Mouse (Mus musculus) CH12.LX (cell line): ENCODE results near the gene Greb1.

Source experiments
- BHLHE40 ChIP-seq: IDR thresholded peaks from 2 replicates; pipeline ENCODE4 v1.6.1; 2011; ENCODE audit warnings: mild to moderate bottlenecking, low read depth, low read length, improper control_type of control experiment
- CTCF ChIP-seq, 2 experiments: IDR thresholded peaks in 1 of 2; conservative IDR thresholded peaks in 1 of 2; 2 replicates each; pipeline ENCODE4 v1.5.1; 2011 to 2012; ENCODE audit warnings: low read depth in 2 of 2, low read length in 2 of 2, improper control_type of control experiment in 1 of 2, inconsistent platforms in 1 of 2, mild to moderate bottlenecking in 1 of 2, moderate library complexity in 1 of 2
- E2F4 ChIP-seq: IDR thresholded peaks from 2 replicates; pipeline ENCODE4 v1.6.1; 2011; ENCODE audit warnings: low read depth, low read length, improper control_type of control experiment; ENCODE audit not compliant: insufficient replicate concordance
- EP300 ChIP-seq: IDR thresholded peaks from 2 replicates; pipeline ENCODE4 v1.6.1; 2011; ENCODE audit warnings: low read length, improper control_type of control experiment
- GABPA ChIP-seq: IDR thresholded peaks from 2 replicates; pipeline ENCODE4 v1.6.1; 2012; ENCODE audit warnings: low read depth, low read length, improper control_type of control experiment, inconsistent platforms; ENCODE audit not compliant: insufficient replicate concordance
- KAT2A ChIP-seq: IDR thresholded peaks from 2 replicates; pipeline ENCODE4 v1.6.1; 2012; ENCODE audit warnings: low read length, improper control_type of control experiment, inconsistent platforms; ENCODE audit not compliant: insufficient replicate concordance
- MXI1 ChIP-seq: IDR thresholded peaks from 2 replicates; pipeline ENCODE4 v1.6.1; 2011; ENCODE audit warnings: mild to moderate bottlenecking, low read depth, low read length, improper control_type of control experiment
- POLR2A ChIP-seq: IDR thresholded peaks from 2 replicates; pipeline ENCODE4 v1.6.1; 2011; ENCODE audit warnings: low read depth, mild to moderate bottlenecking, improper control_type of control experiment, low read length
- POLR2AphosphoS2 ChIP-seq: IDR thresholded peaks from 2 replicates; pipeline ENCODE4 v1.6.1; 2011; ENCODE audit warnings: low read depth, low read length, improper control_type of control experiment
- RCOR1 ChIP-seq: conservative IDR thresholded peaks from 2 replicates; pipeline ENCODE4 v1.6.1; 2012; ENCODE audit warnings: low read depth, mild to moderate bottlenecking, inconsistent platforms, low read length, improper control_type of control experiment
- TCF12 ChIP-seq: IDR thresholded peaks from 2 replicates; pipeline ENCODE4 v1.6.1; 2014; ENCODE audit warnings: low read depth, mild to moderate bottlenecking, inconsistent platforms, low read length, improper control_type of control experiment
- UBTF ChIP-seq: IDR thresholded peaks from 2 replicates; pipeline ENCODE4 v1.6.1; 2012; ENCODE audit warnings: low read depth, mild to moderate bottlenecking, inconsistent platforms, low read length, improper control_type of control experiment, moderate library complexity
- USF1 ChIP-seq: IDR thresholded peaks from 2 replicates; pipeline ENCODE4 v1.6.1; 2014; ENCODE audit warnings: low read depth, mild to moderate bottlenecking, inconsistent platforms, low read length, improper control_type of control experiment
- ZC3H11A ChIP-seq: IDR thresholded peaks from 2 replicates; pipeline ENCODE4 v1.6.1; 2012; ENCODE audit warnings: low read depth, mild to moderate bottlenecking, inconsistent platforms, low read length, improper control_type of control experiment

DNA sequence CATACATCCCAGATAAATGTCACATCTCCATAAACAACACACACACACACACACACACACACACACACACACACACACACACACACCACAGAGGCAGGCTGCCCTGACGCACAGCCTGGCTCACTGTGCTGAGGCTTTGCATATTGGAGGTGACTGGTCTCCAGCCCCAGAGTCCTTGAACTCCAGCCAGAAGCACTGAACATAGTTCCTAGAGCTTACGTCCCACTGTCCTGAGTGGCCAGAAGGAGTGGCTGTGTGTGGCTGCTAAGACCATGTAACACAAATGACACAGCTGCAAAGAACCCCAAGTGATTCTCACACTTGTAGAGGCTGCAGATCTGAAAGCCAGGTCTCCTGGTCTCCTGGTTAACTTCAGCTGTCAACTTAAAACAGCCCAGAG, 138.8 kb downstream of the Greb1 start:
- TF ChIP-seq CTCF (conservative IDR thresholded peaks at IDR 0.05 in 1 of 2, IDR thresholded peaks at IDR 0.05 in 1 of 2; ENCODE audit: low read depth in 2 of 2, low read length in 2 of 2) (no peak), TCF12 (no peak), GABPA (no peak), POLR2AphosphoS2 (no peak), ZC3H11A (no peak), E2F4 (no peak), UBTF (no peak), EP300 (no peak), POLR2A (no peak), RCOR1 (no peak), MXI1 (no peak), USF1 (no peak), BHLHE40 (no peak), KAT2A (no peak)
